Mouse (Mus musculus): ENCODE data around the gene Tgm1.

The Tgm1 gene

GRCm38 (mm10) chr14:55713729-55714122 lies at the start of gene Tgm1:
Gene Tgm1, minus strand, starts transcription at chr14:55713926.
- no peak for DNase-seq (ENCODE audit: low read depth, low spot score)

- DNase-seq (ENCODE audit: low read depth, low spot score) = no peak
Observed at GRCm38 (mm10) chr14:55763166-55763565, 49.4 kb upstream of the Tgm1 start.

- peak; percentile 66 for DNase-seq (ENCODE audit: low read depth, low spot score)
Observed at GRCm38 (mm10) chr14:55762001-55762821, 48.5 kb upstream of the Tgm1 start.

- DNase-seq (ENCODE audit: low read depth, low spot score) = no peak
Observed at GRCm38 (mm10) chr14:55761163-55761562, 47.4 kb upstream of the Tgm1 start, which contains the start of gene Ltb4r2. Gene Ltb4r2, plus strand, starts transcription at chr14:55761428.

- peak; percentile 84 for DNase-seq (ENCODE audit: low read depth, low spot score)
Observed at GRCm38 (mm10) chr14:55760156-55760555, 46.4 kb upstream of the Tgm1 start.

- DNase-seq (ENCODE audit: low read depth, low spot score) = peak; percentile 79
Observed at GRCm38 (mm10) chr14:55758363-55758784, 44.6 kb upstream of the Tgm1 start, which contains the start of gene Cideb. Gene Cideb, minus strand, starts transcription at chr14:55758458.

GRCm38 (mm10) chr14:55757566-55757965 lies 43.8 kb upstream of the Tgm1 start:
- DNase-seq (ENCODE audit: low read depth, low spot score) = no peak

- DNase-seq (ENCODE audit: low read depth, low spot score) = peak; percentile 40
Observed at GRCm38 (mm10) chr14:55747051-55747847, 33.5 kb upstream of the Tgm1 start.

- DNase-seq (ENCODE audit: low read depth, low spot score) = no peak
Observed at GRCm38 (mm10) chr14:55745861-55746237, 32.1 kb upstream of the Tgm1 start.

GRCm38 (mm10) chr14:55745180-55745860 lies 31.6 kb upstream of the Tgm1 start, which contains the start of the genes Dhrs1 and Nop9:
Gene Dhrs1, minus strand, starts transcription at chr14:55745690.
Gene Nop9, plus strand, starts transcription at chr14:55745693.
- DNase-seq (ENCODE audit: low read depth, low spot score) = peak; percentile 90

GRCm38 (mm10) chr14:55743711-55744110 lies 30.0 kb upstream of the Tgm1 start:
- DNase-seq (ENCODE audit: low read depth, low spot score) = peak; percentile 82

- no peak for DNase-seq (ENCODE audit: low read depth, low spot score)
Observed at GRCm38 (mm10) chr14:55737086-55737687, 23.5 kb upstream of the Tgm1 start.

- no peak for DNase-seq (ENCODE audit: low read depth, low spot score)
Observed at GRCm38 (mm10) chr14:55735758-55736157, 22.0 kb upstream of the Tgm1 start.

GRCm38 (mm10) chr14:55735334-55735733 lies 21.6 kb upstream of the Tgm1 start:
- no peak for DNase-seq (ENCODE audit: low read depth, low spot score)

GRCm38 (mm10) chr14:55734869-55735268 lies 21.1 kb upstream of the Tgm1 start:
- no peak for DNase-seq (ENCODE audit: low read depth, low spot score)

GRCm38 (mm10) chr14:55733889-55734288 lies 20.2 kb upstream of the Tgm1 start:
- DNase-seq (ENCODE audit: low read depth, low spot score) = no peak

GRCm38 (mm10) chr14:55730531-55731032 lies 16.9 kb upstream of the Tgm1 start:
- DNase-seq (ENCODE audit: low read depth, low spot score) = no peak

- DNase-seq (ENCODE audit: low read depth, low spot score) = no peak
Observed at GRCm38 (mm10) chr14:55730116-55730515, 16.4 kb upstream of the Tgm1 start.

- no peak for DNase-seq (ENCODE audit: low read depth, low spot score)
Observed at GRCm38 (mm10) chr14:55727889-55728685, 14.4 kb upstream of the Tgm1 start.

GRCm38 (mm10) chr14:55726261-55726660 lies 12.5 kb upstream of the Tgm1 start:
- DNase-seq (ENCODE audit: low read depth, low spot score) = no peak

Data from R1 (cell line).